Mouse (Mus musculus) spleen, postnatal 10 days (tissue): ENCODE data around the gene Nelfa.
A peak's percentile ranks its signal among the peaks of the same experiment; 100 is the strongest.
"Not testable (repeated sequence)": the region's sequence is repeated elsewhere in the genome, so short reads cannot be mapped to it uniquely, and the experiment has no call there.

Source experiments
- DNase-seq, 2 experiments: peaks; one replicate each; pipeline ENCODE4 v3.0.0; 2021 to 2022; ENCODE audit warnings: low spot score in 2 of 2

The Nelfa gene

DNA sequence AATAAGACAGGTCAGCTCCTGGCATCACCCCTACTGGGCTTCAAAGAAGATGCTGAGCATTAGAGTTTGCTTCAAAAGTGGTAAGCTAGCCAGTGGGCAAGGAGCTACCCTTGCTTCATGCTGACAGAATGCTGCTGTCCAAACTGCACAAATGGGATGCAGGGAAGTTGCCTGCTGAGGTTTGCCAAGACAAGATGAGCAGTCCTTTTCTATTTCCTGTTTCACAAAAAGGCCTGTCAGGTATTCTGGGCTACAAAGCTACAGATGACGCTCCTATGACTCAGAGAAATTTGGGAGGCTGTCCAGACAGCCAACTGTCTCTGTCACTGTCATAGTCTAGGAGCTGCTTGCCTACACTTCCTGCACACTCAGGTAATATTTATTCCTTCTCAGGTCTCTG, 16.7 kb downstream of the Nelfa start:
- no peak for DNase-seq

GRCm38 (mm10) chr5:33916616-33917015, 19.6 kb downstream of the Nelfa start:
- not testable (repeated sequence) for DNase-seq

- not testable (repeated sequence) for DNase-seq
These were observed 21.2 kb downstream of the Nelfa start for GRCm38 (mm10) chr5:33915031-33915430.

- no peak for DNase-seq
These were observed 33.0 kb downstream of the Nelfa start for GRCm38 (mm10) chr5:33903176-33903575.

DNA sequence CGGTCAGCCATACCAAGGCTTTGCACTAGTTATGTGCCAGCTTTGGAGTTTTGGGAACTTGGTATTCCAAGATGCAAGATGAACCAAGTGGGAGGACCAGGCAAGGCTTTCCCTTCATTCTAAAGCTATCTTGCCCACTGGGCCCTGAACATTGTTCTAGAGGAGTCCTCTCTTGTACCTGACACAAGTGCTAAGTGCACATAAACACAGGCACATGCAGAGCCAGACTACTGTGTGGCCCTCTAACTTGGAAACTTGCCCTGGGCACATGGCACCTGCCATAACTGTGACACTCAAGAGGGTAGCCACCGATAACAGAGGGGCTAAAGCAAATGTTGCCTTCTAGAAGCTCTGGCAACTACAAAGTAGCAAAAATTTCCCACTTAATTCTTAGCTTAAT, 33.5 kb downstream of the Nelfa start:
- no peak for DNase-seq

DNA sequence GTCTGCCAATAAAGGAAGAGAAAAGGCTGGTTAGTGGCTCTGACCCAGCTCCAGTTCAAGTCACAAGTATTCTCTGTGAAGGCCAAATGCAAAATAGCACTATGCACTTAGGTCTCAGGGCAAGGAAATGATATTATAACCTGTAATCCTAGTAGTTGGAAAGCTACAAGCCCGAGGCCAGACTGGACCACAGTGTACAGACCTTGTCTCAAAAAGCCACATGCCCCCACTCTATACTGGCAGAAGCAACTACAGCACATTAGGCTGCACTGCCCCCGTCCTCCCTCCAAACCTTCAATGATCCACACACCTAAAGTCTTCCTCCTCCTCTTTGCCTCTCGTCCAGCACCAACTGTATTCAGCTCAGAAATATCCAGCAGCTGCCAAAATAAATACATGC, 34.9 kb downstream of the Nelfa start:
- no peak for DNase-seq

DNA sequence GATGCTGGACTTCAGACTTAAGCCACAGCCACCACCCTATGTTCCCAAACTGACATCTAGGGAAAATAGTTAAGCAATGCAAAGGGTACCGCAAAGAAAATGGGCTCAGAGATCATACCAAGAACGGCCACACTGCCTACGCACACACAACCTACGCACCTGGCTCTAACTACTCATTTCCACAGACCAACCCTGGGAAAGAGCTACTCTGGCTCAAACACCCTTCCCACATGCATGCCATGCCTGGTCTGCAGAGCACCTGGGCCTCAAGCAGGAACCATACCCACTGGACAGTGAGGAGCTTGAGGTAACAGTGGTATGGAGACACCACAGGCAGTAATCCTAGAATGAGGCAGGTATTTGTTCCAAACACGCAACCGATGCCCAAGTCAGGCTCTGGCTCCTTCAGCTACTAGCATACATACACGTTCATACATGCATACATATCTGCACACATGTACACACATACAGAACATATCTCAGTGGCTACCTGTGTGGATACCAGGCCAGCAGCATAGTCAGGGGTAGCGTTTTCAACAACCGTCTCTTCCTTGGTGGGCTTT, 35.4 kb downstream of the Nelfa start:
- DNase-seq = no peak

GRCm38 (mm10) chr5:33900101-33900500, 36.1 kb downstream of the Nelfa start:
- DNase-seq = no peak

DNA sequence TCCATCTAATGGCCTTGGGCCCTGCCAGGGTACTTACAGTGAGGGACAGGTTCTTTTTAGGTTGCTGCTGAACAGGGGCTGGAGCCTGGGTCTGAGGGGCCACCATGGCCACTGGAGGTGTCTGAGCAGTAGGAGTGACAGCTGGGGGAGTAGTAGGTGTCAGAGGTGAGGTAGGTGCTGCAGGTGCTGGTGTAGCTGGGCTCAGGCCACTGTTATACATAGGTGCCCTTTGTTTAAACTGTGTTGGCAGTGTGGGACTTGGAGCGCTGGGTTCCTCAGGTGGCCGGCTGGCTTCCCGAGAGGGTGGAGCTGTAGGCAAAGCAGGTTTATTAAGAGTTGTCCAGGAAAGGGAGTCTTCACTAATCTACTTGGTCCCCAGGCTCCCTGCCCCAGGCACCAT, 37.0 kb downstream of the Nelfa start:
- DNase-seq = no peak

DNA sequence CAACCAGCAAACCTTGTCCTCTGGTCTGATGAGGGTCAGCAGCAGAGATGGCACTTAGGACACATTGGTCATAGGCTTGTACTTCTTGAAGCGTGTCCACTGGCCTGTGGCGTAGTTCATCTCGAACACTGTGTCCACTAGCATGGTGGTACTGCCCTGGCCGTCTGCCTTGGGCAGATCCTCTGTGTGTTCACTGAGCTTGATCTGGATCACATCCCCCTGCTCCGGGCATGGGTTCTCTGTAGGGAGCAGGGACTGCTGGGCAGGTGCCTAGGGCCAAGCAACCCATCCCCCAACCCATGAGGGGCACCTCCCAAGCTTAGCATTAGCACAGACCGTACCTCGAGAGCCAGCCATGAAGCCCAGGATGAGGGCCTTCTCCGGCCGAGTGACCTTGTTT, 37.5 kb downstream of the Nelfa start:
- DNase-seq = no peak

GRCm38 (mm10) chr5:33897158-33897557, 39.1 kb downstream of the Nelfa start:
- no peak for DNase-seq

GRCm38 (mm10) chr5:33895116-33895515, 41.1 kb downstream of the Nelfa start:
- no peak for DNase-seq

- DNase-seq = no peak
These were observed 42.8 kb downstream of the Nelfa start for GRCm38 (mm10) chr5:33893406-33893805.

DNA sequence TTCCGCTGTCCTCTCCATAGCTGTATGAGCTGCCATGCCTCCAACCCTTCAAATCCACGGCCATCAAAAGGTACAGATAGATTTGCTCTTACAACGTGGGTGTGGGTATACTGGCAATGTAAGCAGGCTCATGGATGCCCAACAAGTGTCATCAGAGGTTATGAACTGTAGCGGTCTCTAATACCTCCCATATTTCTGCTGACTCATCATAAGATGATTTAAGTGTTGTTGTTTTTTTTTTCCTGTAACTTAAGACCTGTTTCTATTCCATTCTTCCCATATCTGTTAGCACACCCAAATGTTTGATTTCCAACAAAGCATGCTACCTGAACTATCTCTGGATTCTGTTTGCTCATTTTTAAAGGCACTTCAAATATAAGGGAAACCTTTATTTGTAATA, 55.1 kb downstream of the Nelfa start:
- DNase-seq = no peak

GRCm38 (mm10) chr5:33875472-33875871, 60.7 kb downstream of the Nelfa start:
- DNase-seq = no peak

GRCm38 (mm10) chr5:33857693-33858092, 78.5 kb downstream of the Nelfa start:
- DNase-seq = no peak

DNA sequence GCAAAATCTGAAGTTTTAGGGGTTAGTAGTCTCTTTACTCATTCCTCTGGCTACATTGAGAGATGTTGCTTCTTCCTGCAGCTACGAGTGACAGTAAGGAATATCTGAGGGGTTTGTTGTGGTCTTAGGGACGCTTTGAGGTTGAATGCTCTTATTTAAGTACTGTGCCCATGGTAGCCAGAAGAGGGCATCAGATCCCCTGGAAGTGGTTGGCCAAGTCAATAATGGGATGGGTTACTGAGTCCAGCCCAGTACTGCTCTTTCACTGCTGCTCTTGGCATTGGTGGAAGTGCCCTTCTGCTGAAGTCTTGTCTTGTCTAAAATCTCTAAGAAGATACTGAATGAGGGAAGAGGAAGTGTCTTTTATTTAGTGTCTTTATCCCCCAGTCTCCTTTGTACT, 82.2 kb downstream of the Nelfa start:
- no peak for DNase-seq

DNA sequence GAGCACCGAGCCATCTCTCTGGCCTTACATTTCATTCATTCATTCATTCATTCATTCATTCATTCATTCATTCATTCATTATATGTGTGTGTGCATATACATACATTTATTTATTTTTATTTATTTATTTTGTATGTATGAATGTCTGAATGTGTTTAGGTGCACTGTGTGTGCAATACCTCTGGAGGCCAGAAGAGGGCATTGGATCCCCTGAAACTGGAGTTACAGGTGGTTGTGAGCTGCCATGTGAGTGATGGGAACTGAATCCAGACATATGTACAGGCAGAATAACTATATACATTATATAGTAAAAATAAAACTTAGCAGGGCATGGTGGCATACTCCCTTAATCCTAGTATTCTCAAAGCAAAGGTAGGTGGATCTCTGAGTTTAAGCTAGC, 83.1 kb downstream of the Nelfa start:
- peak in 1 of 2 experiments; percentile 28 for DNase-seq

- no peak for DNase-seq
These were observed 84.7 kb downstream of the Nelfa start for GRCm38 (mm10) chr5:33851466-33851865.
